Mouse (Mus musculus) embryo, embryonic 9.5 days (tissue): Measurements from ENCODE around the gene Upf3a.
"Not testable (repeated sequence)": the region's sequence is repeated elsewhere in the genome, so short reads cannot be mapped to it uniquely, and the experiment has no call there.

ENCODE experiments used
- DNase-seq: peaks from one replicate; pipeline ENCODE4 v3.0.0-alpha.2; 2017; ENCODE audit errors: extremely low spot score

The Upf3a gene

DNA sequence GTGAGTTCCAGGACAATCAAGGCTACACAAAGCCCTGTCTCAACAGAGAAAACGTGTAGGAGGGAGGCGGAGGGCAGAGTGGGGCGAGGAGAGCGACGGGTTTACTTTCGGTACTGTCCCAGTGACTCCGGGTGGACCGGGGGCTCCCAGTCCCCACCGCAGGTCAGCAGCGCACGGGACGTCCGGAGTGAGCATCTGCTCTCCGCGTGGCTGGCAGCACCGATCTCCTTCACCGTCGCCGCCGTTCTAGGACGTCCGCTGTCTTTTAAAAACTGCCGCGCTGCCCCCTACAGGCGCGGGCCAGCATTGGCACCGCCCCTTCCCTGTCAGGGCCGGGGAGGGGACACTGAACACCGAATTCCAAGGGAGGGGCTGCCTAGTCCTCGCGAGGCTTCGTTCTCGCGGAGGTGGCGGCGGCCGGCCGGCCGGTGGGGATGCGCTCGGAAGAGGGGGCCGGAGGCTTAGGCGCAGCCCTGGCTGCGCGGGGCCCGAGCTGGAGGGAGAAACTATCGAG, at the start of gene Upf3a:
Gene Upf3a (plus strand): TSS at position 366 of the 514 bp plus-strand sequence.
- peak; percentile 96 for DNase-seq

DNA sequence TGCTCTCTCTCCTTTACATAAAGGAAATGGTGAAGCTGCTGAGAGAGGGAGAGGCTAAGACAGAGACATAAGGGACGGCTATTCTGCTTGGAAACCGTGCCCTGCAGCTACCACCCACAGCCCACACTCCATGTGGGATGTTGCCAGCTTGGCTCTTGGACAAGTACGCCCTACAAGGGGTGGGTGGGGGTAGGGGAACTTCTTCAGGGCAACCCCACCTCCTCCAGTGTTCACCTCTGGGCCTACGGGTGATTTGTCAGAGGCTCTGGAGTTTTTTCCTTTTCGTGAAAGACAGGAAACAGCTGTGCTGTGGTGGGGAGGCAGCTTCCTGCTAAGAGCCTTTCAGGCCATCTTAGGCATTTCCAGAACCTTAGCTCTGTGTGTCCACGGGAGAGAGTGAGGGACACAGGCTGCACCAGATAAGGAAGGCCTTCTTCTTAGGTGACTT, 45.1 kb upstream of the Upf3a start:
- peak; percentile 12 for DNase-seq

DNA sequence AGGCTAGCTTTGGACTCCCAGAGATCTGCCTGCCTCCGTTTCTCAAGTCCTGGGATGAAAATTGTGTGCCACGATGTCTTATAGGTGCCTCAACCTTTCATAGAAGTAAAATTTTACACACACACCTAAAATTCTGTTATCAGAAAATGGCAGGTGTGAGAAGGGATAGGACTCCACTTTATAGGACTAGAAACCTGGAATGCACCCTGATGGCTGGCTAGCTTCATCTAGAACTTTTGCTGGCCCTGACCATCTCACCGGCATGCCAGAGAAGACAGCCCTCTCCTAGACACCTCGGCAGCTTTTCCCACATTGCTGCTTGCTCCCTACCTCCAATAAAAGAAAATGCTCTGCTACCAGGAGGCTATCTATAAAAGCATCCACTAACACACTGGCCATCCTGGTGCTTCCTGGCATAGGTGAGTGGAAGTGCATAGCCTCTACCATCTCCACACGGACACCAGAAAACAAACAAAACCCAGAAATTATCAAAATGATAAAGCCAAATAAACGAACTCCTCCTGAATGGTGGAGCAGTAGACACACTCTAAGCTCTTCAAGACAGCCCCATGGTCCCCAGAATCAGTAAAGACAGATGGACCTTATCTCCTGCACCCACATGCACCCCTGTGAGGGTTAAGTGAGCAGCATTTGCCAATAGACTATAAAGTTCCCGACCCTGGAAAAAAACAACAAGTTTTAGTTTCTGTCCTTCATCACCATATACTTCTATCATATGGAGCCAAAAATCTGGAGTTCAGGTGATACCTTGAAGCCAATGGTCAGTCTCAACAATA, 44.4 kb upstream of the Upf3a start:
- DNase-seq, result no peak

GRCm38 (mm10) chr8:13746212-13746611, 39.2 kb upstream of the Upf3a start:
- not testable (repeated sequence) for DNase-seq

DNA sequence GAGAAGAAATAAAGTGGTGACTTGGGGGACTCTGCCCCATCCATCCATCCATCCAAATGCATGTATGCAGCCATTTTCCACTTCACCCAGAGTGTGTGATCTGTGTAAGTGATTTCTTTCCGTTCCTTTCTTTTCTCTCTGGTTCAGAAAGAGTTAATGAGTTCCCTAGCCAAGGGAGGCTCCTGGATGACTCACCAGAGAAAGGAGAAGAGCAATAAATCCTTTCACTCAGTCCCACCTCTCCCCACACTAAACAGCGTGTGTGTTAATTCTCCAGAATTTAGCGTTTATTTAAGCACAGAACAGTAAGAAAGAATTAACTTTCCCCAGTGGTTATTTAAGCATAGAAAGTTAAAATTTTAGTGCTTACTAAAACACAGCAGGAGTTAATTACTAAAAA, 37.8 kb upstream of the Upf3a start:
- DNase-seq, result peak; percentile 9

- DNase-seq, result peak; percentile 72
Measured at GRCm38 (mm10) chr8:13753680-13754079, 31.7 kb upstream of the Upf3a start.

GRCm38 (mm10) chr8:13756480-13756879, 28.9 kb upstream of the Upf3a start:
- no peak for DNase-seq

DNA sequence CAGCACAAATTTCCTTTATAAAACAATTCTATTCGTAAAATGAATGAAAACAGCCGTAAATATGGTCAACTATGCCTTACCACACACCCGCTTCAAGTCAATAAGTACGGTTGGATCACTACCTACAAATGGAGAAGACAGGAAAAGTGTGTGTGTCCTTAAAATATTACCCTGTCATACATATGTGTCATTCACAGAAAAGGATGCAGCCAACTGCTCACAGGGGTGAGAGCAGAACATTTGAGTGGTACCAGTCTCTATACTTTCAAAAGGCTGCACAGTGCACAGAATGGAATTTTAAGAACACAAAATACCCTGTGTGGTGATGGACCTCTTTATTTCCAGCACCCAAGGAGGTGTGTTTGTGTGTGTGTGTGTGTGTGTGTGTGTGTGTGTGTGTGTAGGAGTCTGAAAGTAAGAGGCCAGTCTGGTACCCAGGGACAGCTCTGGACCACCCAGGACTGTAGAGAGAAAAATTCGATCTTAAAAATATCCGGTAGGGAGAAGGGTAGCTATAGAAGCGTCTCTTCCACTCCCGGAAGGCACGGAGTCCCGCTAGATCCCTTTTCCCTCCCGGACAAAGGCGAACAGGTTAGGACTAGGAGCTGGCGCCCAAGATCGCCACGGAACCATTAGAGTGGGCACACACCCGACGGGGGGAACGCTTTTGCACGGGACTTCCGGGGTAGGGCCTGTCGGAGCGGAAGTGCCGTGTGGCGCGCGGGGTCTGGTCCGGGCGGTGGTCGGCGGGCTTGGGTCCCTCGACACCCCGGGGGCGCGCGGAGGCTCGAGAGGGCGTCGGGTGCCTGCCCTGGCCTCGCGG, 28.2 kb upstream of the Upf3a start, which contains the start of gene Cdc16:
Gene Cdc16 (plus strand): TSS at position 695 of the 823 bp plus-strand sequence.
- peak; percentile 94 for DNase-seq

DNA sequence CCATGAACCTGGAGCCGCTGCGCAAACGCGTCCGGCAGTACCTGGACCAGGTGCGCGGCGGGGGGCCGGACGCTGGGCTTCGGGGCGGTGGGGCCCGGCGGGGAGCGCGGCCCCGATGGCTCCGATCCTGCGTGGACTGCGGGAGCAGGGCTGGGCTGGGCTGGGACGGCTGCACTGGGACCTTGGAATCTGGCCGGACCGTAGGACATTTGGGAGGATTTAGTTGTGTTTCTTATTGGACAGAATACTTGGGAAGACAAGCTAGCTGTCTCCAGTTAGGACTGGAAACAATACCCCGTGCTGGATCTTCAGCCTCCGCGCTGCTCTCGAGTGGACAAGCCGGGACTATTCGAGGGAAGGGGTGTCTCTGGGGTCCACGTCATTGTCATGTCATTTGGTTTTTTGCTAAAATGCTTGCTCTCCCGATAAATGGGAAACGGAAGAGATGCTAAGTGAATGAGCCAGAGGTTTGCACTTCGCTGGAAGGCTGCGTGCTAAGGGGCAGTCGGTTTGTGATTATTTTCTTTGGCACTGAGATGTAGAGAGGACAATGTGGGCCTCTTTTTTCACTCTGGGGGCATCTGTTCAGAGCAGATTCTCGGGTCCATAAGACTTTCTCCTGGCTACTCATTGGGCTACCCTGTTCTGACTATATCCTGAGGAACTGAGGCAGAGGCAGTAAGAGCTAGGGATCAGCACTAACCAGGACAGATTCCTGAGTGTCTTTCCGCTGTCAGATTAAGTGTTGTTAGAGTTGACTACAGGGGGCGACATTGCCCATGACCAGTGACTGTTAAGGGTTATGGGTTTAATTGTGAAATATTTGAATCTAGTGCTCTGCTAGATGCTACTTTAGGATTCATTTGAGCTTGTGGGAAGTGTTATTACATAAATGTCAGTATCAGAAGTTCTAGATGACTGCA, 27.3 kb upstream of the Upf3a start:
- peak; percentile 53 for DNase-seq

GRCm38 (mm10) chr8:13769206-13769605, 16.2 kb upstream of the Upf3a start:
- DNase-seq, result no peak

GRCm38 (mm10) chr8:13780536-13780935, 4.9 kb upstream of the Upf3a start:
- DNase-seq, result no peak

- peak; percentile 99 for DNase-seq
Measured at GRCm38 (mm10) chr8:13785764-13786299, 417 bp downstream of the Upf3a start.

- no peak for DNase-seq
Measured at GRCm38 (mm10) chr8:13789606-13790005, 4.2 kb downstream of the Upf3a start.

GRCm38 (mm10) chr8:13793097-13793745, 7.8 kb downstream of the Upf3a start:
- no peak for DNase-seq

DNA sequence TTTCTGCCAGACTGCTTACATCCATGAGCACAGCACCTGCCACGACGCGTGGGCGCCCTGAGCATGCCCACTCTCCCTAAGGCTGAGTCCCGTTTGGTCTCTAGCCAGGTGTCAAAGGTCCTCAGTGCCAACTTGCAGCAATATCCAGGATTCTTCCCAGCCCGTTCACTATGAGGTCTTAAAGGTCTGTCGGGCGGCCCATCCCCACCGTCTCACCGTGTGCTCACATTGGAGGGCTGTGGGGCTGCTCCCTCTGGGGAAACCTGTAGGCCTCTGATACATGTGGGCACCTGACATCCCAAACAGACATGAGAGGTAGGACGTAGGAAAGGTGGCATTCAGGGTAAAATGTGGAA, 8.3 kb downstream of the Upf3a start:
- DNase-seq, result no peak

DNA sequence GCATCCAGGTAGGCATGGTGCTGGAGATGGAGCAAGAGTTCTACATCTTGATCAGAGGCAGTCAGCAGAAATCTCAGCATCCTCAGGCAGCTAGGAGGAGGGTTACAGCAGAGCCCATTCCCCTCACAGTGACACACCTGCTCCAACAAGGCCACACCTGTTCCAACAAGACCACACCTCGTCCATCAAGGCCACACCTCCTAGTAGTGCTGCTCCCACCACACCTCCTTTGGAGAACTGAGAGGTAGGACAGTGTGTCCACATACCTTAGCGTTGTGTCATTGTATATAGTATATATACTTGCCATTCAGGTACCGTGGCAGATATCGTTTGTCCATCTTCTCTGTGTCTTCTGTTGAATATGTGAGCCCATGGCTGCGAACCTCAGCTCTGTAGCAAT, 12.3 kb downstream of the Upf3a start:
- no peak for DNase-seq

- DNase-seq, result no peak
Measured at GRCm38 (mm10) chr8:13799566-13799965, 14.2 kb downstream of the Upf3a start.

DNA sequence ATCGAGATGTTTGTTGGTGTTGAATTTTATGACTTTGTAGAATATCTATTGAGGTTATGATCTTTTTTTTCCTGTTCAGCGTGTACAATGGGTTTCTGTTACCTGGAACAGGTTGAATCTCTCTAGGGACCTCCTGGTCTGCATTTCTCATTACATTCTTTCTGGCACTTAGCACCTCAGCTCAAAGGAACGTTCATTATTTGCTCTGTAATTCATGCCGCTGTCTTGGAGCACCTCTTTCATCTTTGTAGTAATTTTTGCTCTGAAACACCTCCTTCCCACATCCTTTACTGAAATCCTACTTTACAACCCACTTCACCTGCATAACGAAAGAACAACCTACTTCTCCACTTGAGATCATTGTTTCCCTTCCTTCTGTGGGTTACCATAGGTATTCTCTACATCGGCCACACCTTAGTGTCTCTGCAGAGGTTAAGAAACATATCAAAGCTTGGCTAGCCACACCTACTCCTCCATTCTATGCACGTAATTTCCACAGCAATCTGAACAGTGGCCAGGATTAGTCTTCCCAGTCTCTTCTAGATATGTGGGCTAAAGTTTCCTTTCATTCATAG, 43.3 kb downstream of the Upf3a start:
- no peak for DNase-seq

- not testable (repeated sequence) for DNase-seq
Measured at GRCm38 (mm10) chr8:13838289-13838688, 52.9 kb downstream of the Upf3a start, which contains the start of gene AF366264. TSS of gene AF366264 (minus strand) at chr8:13838389.

GRCm38 (mm10) chr8:13843286-13843685, 57.9 kb downstream of the Upf3a start:
- DNase-seq, result not testable (repeated sequence)
